Comparison of ENCODE assay signal across 23 mouse cellular contexts in genomic region chr4:26736381-26736780, GRCm38 (mm10).
"Had no signal": no experiment of that assay in that cellular context is flagged by ENCODE, and none has a peak within 500 bp of the region (broad histone marks: within the 10 kb centered on the region; RNA-seq: fewer than 3 reads in every experiment).

No protein-coding gene starts in this region.

- H3K27me3 ChIP-seq: limb, embryonic 13.5 days; liver, embryonic 12.5 days; liver, embryonic 15.5 days; lung, embryonic 15.5 days; megakaryocyte, embryonic 14.5 days; neural tube, embryonic 12.5 days; stomach, embryonic 15.5 days had no signal

- H3K4me1 ChIP-seq: limb, embryonic 10.5 days; limb, embryonic 13.5 days; liver, embryonic 12.5 days; liver, embryonic 15.5 days; lung, embryonic 15.5 days; megakaryocyte, embryonic 14.5 days; midbrain, embryonic 10.5 days; neural tube, embryonic 12.5 days; stomach, embryonic 15.5 days had no signal

- H3K4me2 ChIP-seq: limb, embryonic 13.5 days; liver, embryonic 12.5 days; liver, embryonic 15.5 days; lung, embryonic 15.5 days; neural tube, embryonic 12.5 days; stomach, embryonic 15.5 days had no signal

- ATAC-seq: liver, embryonic 12.5 days had no signal

- DNase-seq: kidney, adult 11 months; kidney, adult 9 months; kidney, postnatal 14 days; kidney, postnatal 4 days; layer of hippocampus, postnatal 36 days; liver; lung, adult 18-20 months; lung, postnatal 10 days; lung, postnatal 36 days; midbrain, embryonic 14.5 days; retina, postnatal 1 day; right cerebral cortex, postnatal 25 days; spleen, adult 18-20 months; thymus, postnatal 25 days had no signal

- H3K9me3 ChIP-seq: limb, embryonic 10.5 days; limb, embryonic 13.5 days; liver, embryonic 12.5 days; liver, embryonic 15.5 days; lung, embryonic 15.5 days; midbrain, embryonic 10.5 days; neural tube, embryonic 12.5 days; stomach, embryonic 15.5 days had no signal

- H3K4me3 ChIP-seq: limb, embryonic 10.5 days; limb, embryonic 13.5 days; liver, embryonic 12.5 days; liver, embryonic 15.5 days; lung, embryonic 15.5 days; megakaryocyte, embryonic 14.5 days; midbrain, embryonic 10.5 days; neural tube, embryonic 12.5 days; stomach, embryonic 15.5 days had no signal

- H3K36me3 ChIP-seq: limb, embryonic 10.5 days; limb, embryonic 13.5 days; liver, embryonic 12.5 days; liver, embryonic 15.5 days; lung, embryonic 15.5 days; midbrain, embryonic 10.5 days; neural tube, embryonic 12.5 days; stomach, embryonic 15.5 days had no signal

- H3K9ac ChIP-seq: limb, embryonic 13.5 days; liver, embryonic 12.5 days; liver, embryonic 15.5 days; lung, embryonic 15.5 days; neural tube, embryonic 12.5 days; stomach, embryonic 15.5 days had no signal

- H3K27ac ChIP-seq: limb, embryonic 10.5 days; limb, embryonic 13.5 days; liver, embryonic 12.5 days; liver, embryonic 15.5 days; lung, embryonic 15.5 days; midbrain, embryonic 10.5 days; neural tube, embryonic 12.5 days; stomach, embryonic 15.5 days had no signal
